In the genomic region with DNA sequence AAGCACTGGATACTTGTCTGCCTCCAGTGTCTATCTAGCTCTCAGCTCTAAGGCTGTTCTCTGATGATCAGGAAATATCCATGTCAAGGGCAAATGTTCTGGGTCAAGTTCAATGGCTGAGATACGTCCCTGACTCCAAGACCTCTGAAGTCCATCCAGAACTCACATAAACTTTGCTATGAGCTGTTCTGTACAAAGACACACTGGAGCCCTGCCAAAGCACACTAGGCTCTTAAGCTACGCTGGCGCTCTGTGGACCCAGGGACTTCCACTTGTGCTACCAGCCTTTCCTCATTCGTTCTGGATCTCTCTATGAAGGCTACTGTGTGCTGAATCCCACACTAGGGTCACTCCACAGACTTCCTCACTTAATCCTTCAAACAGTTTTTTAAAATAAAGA, we compare ENCODE assay signal across 11 mouse cellular contexts. TPM values are rescaled to one million over a fixed set of nuclear protein-coding genes. Genes with fewer than 3 reads are reported as not detected.
DNase-seq lines count a peak whose midpoint lies in the region.
"Had no signal": no experiment of that assay in that cellular context is flagged by ENCODE, and none has a peak within 500 bp of the region (broad histone marks: within the 10 kb centered on the region; RNA-seq: fewer than 3 reads in every experiment).

No protein-coding gene starts in this region.

- peak; percentile 58 for DNase-seq in kidney, postnatal 10 days
- DNase-seq in kidney, adult 9 months, result no peak
- peak; percentile 83 for DNase-seq in adrenal gland, adult 2 months
- DNase-seq in adrenal gland, postnatal 36 days, result peak; percentile 82 to 87
- DNase-seq in lung, postnatal 10 days, result peak; percentile 73
- no peak for DNase-seq in MN1 (ENCODE audit: low spot score)
- DNase-seq in urinary bladder, postnatal 4 days (ENCODE audit: low spot score in 2 of 2), result no peak
- DNase-seq in right cerebral cortex, postnatal 14 days, result no peak

RNA-seq across cellular contexts. Expression of a gene that starts 4.2 kb away (rescaled TPM):
- total RNA-seq in adrenal gland, adult 2 months (2021), result 10 to 100 TPM; 12.6 to 19.6 TPM
- 0.35 and 1.6 TPM in 2 replicates for polyA plus RNA-seq in adrenal gland, adult 2 months (2012; rRNA removed)
- total RNA-seq in adrenal gland, postnatal 36 days (2021), result 1 to 10 TPM; 2.2 to 4.2 TPM
- total RNA-seq: CH12.LX had no signal
- polyA plus RNA-seq: hindbrain, embryonic 12.5 days; small intestine, adult 2 months had no signal

Comparison
In these comparisons a context has a peak if more than half of its experiments do, and no peak if none do; other contexts are left out.
1. DNase-seq: peak in kidney, postnatal 10 days (single experiment), adrenal gland, adult 2 months (single experiment), adrenal gland, postnatal 36 days (2 of 2) and lung, postnatal 10 days (single experiment); none in kidney, adult 9 months (single experiment), MN1 (single experiment), urinary bladder, postnatal 4 days (0 of 2) and right cerebral cortex, postnatal 14 days (single experiment).